Mouse (Mus musculus) embryonic fibroblast, embryonic 13.5 days (primary cell): ENCODE data around the gene Atp13a3.

ENCODE experiments used
- CTCF ChIP-seq: IDR thresholded peaks from 2 replicates; pipeline ENCODE4 v1.5.1; 2011; ENCODE audit warnings: mild to moderate bottlenecking, control low read depth, low read length, moderate library complexity, borderline replicate concordance; ENCODE audit not compliant: insufficient read depth
- POLR2A ChIP-seq: IDR thresholded peaks from 2 replicates; pipeline ENCODE4 v1.6.1; 2011; ENCODE audit warnings: low read depth, mild to moderate bottlenecking, control low read depth, low read length, moderate library complexity

DNA sequence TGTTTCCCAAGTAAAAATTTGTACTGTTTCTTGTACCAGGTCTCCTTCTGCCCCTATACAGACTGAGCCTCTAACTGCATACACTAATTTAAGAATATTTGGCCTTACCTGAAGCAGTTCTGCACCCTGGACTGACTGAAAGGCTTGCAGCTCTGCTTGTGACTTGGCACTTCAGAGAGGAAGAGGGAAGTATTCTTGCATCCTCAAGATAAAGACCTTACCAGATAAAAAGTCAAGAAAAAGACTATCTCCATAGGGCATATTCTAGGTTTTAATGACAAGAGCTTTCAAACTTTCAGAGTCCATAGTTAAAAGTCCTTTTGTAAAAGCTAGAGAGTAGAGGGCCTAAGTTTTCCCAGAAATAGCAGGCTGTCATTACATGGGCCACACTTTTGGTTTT, 95.1 kb downstream of the Atp13a3 start, which contains the start of gene Gp5:
- TF ChIP-seq CTCF = no peak
- no peak for TF ChIP-seq POLR2A
